Mouse (Mus musculus): ENCODE data around the gene Tdo2. TPM values are rescaled to one million over a fixed set of nuclear protein-coding genes. Genes with fewer than 3 reads are reported as not detected.

The Tdo2 gene
- polyA plus RNA-seq, 1 experiment from 2014 or later = not detected

- no peak for ATAC-seq (ENCODE audit: low FRiP score, low read depth)
- 85% methylated on average over 3 of the region's 3 CpGs for WGBS
- Histone ChIP-seq H3K9me3 (no peaks in the 10 kb centered on the region), H3K4me2 (replicated peaks) (no peak overlapping the region), H3K27me3 (no peaks in the 10 kb centered on the region), H3K4me3 (no peak overlapping the region), H3K9ac (replicated peaks) (no peak overlapping the region), H3K4me1 (no peaks in the 10 kb centered on the region), H3K27ac (replicated peaks) (no peak overlapping the region), H3K36me3 (no peaks in the 10 kb centered on the region)
These were observed 58.6 kb downstream of the Tdo2 start for GRCm38 (mm10) chr3:81917354-81917935.

GRCm38 (mm10) chr3:81916030-81916686, 59.8 kb downstream of the Tdo2 start:
- H3K4me2 ChIP-seq (replicated peaks) = no peak overlapping the region
- H3K9me3 ChIP-seq = no peaks in the 10 kb centered on the region
- H3K4me3 ChIP-seq = no peak overlapping the region
- no peak overlapping the region for H3K9ac ChIP-seq (replicated peaks)
- no peaks in the 10 kb centered on the region for H3K27me3 ChIP-seq
- 68% methylated on average over 5 of the region's 5 CpGs for WGBS
- ATAC-seq (ENCODE audit: low FRiP score, low read depth) = no peak
- no peak overlapping the region for H3K27ac ChIP-seq (replicated peaks)
- no peaks in the 10 kb centered on the region for H3K36me3 ChIP-seq
- H3K4me1 ChIP-seq = no peaks in the 10 kb centered on the region

DNA sequence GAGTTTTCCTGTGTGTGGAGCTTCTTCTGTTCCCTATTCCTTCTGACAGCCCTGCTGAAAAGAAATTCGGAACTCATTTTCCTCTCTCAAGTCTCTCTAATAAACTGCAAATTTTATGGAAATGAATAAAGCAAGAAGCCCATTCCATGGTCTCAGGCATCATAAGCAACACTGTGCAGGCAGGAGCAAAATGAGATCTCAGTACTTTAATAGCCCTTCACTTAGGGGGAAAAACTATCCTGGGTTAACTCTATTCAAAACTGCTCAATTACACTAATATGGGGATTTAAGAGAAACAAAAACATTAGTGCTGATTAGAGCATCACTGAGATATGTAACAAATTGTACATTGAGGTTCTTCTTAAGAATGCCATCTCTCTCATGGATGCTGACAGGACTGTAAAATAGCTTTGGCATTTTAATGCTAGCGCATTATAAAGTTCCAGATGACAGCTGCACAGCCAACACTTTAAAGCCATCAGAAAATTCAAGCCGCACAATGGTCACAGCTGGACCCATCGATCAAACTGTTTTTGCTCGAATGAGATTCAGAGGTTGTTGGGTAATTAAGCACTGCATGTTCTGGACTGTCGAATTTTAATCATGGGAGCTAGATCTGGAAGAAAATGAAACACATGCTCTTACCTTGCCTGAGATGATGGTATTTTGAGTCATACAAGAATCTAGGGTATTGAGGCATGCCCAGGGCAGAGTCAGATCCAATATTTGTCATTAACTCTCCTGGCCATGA, 65.5 kb downstream of the Tdo2 start:
- 55% methylated on average over 6 of the region's 6 CpGs for WGBS
- no peaks in the 10 kb centered on the region for H3K36me3 ChIP-seq
- no peak overlapping the region for H3K27ac ChIP-seq (replicated peaks)
- H3K4me3 ChIP-seq = no peak overlapping the region
- H3K27me3 ChIP-seq = no peaks in the 10 kb centered on the region
- no peak overlapping the region for H3K9ac ChIP-seq (replicated peaks)
- no peaks in the 10 kb centered on the region for H3K9me3 ChIP-seq
- H3K4me2 ChIP-seq (replicated peaks) = no peak overlapping the region
- H3K4me1 ChIP-seq = 0 out of 2 replicates have a peak, but pooled peaks cover 3% of the 10 kb centered on the region
- peak; percentile 41; the same call in 1 of the 2 replicates for ATAC-seq (ENCODE audit: low FRiP score, low read depth)

Other genes with a start within 250 kb of the Tdo2 start
- gene Ctso, start 43.6 kb downstream of the Tdo2 start, polyA plus RNA-seq (2016; fragmentation: Nextera tagmentation; extraction: Ambion mirVana) = 6.2 and 6.5 TPM in 2 replicates
- gene Asic5, start 6.1 kb upstream of the Tdo2 start, polyA plus RNA-seq (2016; fragmentation: Nextera tagmentation; extraction: Ambion mirVana) = not detected in 2 replicates
- 11.0 and 11.1 TPM in 2 replicates for gene Gucy1b1, start 98.5 kb upstream of the Tdo2 start, polyA plus RNA-seq (2016; fragmentation: Nextera tagmentation; extraction: Ambion mirVana)
- 4.4 and 5.9 TPM in 2 replicates for gene Gucy1a1, start 169.6 kb upstream of the Tdo2 start, polyA plus RNA-seq (2016; fragmentation: Nextera tagmentation; extraction: Ambion mirVana)